Mouse (Mus musculus) embryonic facial prominence, embryonic 14.5 days (tissue): ENCODE data around the gene Atp2a1. TPM values are rescaled to one million over a fixed set of nuclear protein-coding genes. Genes with fewer than 3 reads are reported as not detected.

Source experiments
- ATAC-seq: fragments of 200-750 bp; cut with Nextera tagmentation; 2 replicates; pipeline ENCODE4 v1.8.0; 2017; ENCODE audit warnings: low read depth, moderate number of reproducible peaks, moderate TSS enrichment
- DNase-seq: peaks from one replicate; pipeline ENCODE4 v3.0.0-alpha.2; 2015; ENCODE audit warnings: low spot score
- H3K27ac ChIP-seq: fragments of 300-500 bp; sonication (generic); replicated peaks from 2 replicates; pipeline ENCODE4 v1.5.1; 2014; ENCODE audit warnings: low read depth, mild to moderate bottlenecking, low read length, moderate library complexity
- H3K27me3 ChIP-seq: fragments of 300-500 bp; sonication (generic); replicated peaks from 2 replicates; pipeline ENCODE4 v1.6.1; 2014; ENCODE audit warnings: low read length; ENCODE audit not compliant: control insufficient read depth, insufficient read depth
- H3K36me3 ChIP-seq: fragments of 300-500 bp; sonication (generic); 2 replicates; pipeline ENCODE4 v1.6.1; 2014; ENCODE audit warnings: low read length, mixed read lengths; ENCODE audit not compliant: control insufficient read depth, insufficient read depth
- H3K4me1 ChIP-seq: fragments of 300-500 bp; sonication (generic); 2 replicates; pipeline ENCODE4 v1.6.1; 2014; ENCODE audit warnings: antibody characterized with exemption, low read length; ENCODE audit not compliant: control insufficient read depth, insufficient read depth
- H3K4me2 ChIP-seq: fragments of 300-500 bp; sonication (generic); 2 replicates; pipeline ENCODE4 v1.6.1; 2014; ENCODE audit warnings: low read depth, mild to moderate bottlenecking, low read length, moderate library complexity, mixed read lengths
- H3K4me3 ChIP-seq: fragments of 300-500 bp; sonication (generic); 2 replicates; pipeline ENCODE4 v1.5.1; 2014; ENCODE audit warnings: low read depth, mild to moderate bottlenecking, low read length
- H3K9ac ChIP-seq: fragments of 300-500 bp; sonication (generic); 2 replicates; pipeline ENCODE4 v1.6.1; 2014; ENCODE audit warnings: low read depth, mild to moderate bottlenecking, low read length, moderate library complexity, mixed read lengths
- H3K9me3 ChIP-seq: fragments of 300-500 bp; sonication (generic); 2 replicates; pipeline ENCODE4 v1.6.1; 2016; ENCODE audit warnings: low read length; ENCODE audit not compliant: control insufficient read depth
- WGBS: fragments of 180-500 bp; shearing (Covaris S2); extraction: QIAGEN DNeasy Blood & Tissue Kit; methylation state at CpG from one replicate; pipeline ENCODE4 v1.1.7; 2014; 5-methylcytosine and 5-hydroxymethylcytosine counted together
- polyA plus RNA-seq: library from polyadenylated mRNA; unstranded; fragments of >200 nt; fragmentation: Nextera tagmentation; extraction: Ambion mirVana; gene quantifications from 2 replicates; pipeline ENCODE4 v1.2.1, GENCODE M21; 2014

The Atp2a1 gene
- polyA plus RNA-seq, 1 experiment from 2014 or later = 334 TPM

DNA sequence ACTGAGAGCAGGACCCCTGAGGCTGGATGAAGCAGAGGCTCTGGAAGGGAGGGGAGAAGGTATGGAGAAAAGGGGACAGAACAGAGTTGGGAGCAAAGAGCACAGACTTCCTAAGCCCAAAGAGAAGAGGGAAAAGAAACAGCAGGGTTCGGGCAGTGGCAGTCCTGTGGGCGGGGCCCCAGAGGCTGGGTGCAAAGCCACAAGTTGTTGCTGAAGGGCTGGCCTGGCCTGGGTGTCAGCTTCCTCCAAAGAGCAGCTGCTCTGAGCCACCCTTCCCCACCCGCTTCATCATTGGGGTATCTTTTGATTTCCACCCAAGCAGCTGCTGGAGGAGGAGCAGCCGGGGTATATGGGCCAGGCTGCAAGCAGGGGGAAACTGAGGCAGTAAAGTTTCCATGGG lies 1.2 kb upstream of the Atp2a1 start:
- Histone ChIP-seq H3K27ac (peak overlapping the region; percentile 67), H3K9me3 (no peaks in the 10 kb centered on the region)
- ATAC-seq = no peak

DNA sequence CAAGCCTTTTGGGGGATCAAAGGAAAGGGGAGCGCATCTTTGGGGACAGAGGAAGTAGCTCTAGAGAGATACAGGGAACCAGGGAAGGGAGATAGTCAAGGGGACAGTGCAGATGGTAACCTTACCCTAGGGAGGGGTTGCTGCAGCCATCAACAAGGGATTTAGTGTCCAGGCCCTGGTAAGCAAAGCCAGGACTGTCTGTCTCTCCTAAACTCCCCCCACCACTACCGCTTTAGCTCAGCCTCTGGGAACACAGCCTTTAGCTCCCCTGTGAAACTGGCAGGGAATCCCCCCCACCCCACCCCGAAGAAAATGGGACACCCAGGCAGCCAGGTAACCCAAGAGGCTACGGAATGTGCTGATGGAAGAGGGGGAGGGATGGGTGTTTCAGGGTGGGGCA lies 639 bp upstream of the Atp2a1 start:
- H3K4me3 ChIP-seq = no peak overlapping the region
- DNase-seq (no peak), ATAC-seq (no peak)
- peak overlapping the region; percentile 67; the same call in 1 of the 2 replicates for H3K27ac ChIP-seq
- H3K9me3 ChIP-seq = no peaks in the 10 kb centered on the region
- no peaks in the 10 kb centered on the region for H3K27me3 ChIP-seq
- H3K4me2 ChIP-seq = no peak overlapping the region
- peaks cover 7% of the 10 kb centered on the region for H3K4me1 ChIP-seq
- WGBS = 45% methylated on average over 4 of the region's 4 CpGs
- no peak overlapping the region for H3K9ac ChIP-seq
- peaks cover 26% of the 10 kb centered on the region for H3K36me3 ChIP-seq

More for the DNA sequence above, 1.2 kb upstream of the Atp2a1 start:
- H3K4me1 ChIP-seq = peaks cover 7% of the 10 kb centered on the region
- H3K4me2 ChIP-seq = no peak overlapping the region
- H3K4me3 ChIP-seq = no peak overlapping the region
- peak; percentile 70 for DNase-seq
- no peaks in the 10 kb centered on the region for H3K27me3 ChIP-seq
- no peak overlapping the region for H3K9ac ChIP-seq
- WGBS = 64% methylated on average over 3 of the region's 4 CpGs
- peaks cover 32% of the 10 kb centered on the region for H3K36me3 ChIP-seq

DNA sequence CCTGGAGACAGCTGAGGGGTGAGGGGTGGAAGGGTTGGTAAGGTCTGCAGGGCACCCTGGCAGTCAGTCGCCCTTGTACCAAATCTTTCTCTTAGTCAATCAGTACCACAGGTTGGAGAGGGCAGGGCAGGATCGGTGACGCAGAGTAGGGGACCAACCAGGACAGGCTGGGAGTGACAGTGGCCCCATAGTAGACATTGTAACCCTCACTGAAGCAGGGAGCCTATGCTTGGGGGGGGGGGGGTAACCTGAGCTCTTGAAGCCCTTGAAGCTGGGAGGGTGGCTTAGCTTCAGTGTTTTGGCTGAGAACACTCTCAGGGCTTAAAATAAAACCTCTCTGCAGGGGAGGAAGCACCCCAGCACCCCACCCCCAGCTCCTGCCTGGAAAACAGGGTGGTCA lies 1.3 kb downstream of the Atp2a1 start:
- 65% methylated on average over 3 of the region's 3 CpGs for WGBS
- peak overlapping the region; percentile 23; the same call in 1 of the 2 replicates for H3K9ac ChIP-seq

DNA sequence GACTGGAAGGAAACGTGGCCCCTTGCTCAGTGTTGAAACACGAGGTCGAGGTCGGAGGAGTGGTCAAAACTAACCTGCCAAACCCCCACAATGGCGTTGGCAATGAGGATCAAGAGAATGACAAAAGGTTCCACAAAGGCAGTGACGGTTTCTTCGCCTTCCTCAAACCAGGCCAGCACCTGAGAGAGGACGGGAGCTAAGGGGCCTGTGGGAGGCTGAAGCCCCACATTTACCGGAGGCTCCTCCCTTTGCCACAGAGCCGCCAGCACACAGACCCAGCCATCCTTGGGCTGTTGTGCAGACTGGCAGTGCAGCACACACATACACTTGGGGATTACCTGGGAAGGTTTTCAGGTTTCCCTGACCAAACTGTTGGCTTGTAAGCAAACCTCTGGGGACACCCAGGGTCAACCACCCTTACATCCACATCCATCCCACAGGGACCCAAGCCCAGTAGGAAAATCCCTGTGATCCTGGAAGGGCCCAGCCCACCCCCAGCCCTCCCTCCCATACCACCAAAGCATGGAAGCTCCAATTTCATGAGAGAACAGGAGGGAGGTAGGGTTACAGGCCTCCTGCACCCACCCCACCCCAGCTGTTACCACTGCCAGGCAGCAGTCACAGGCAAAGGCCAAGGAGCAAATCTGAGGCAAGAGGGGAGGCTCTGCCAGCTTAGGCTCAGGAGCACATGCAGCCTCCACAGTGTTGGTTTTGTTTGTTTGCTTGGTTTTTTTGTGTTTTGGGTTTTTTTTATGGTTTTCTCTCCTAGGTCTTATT lies 2.1 kb downstream of the Atp2a1 start:
- Histone ChIP-seq H3K36me3 (no peaks in the 10 kb centered on the region), H3K9ac (no peak overlapping the region), H3K4me3 (no peak overlapping the region), H3K9me3 (no peaks in the 10 kb centered on the region), H3K27me3 (no peaks in the 10 kb centered on the region), H3K27ac (no peak overlapping the region; the same call in 1 of the 2 replicates), H3K4me2 (no peak overlapping the region; the same call in 1 of the 2 replicates), H3K4me1 (peaks cover 7% of the 10 kb centered on the region)
- WGBS = 42% methylated on average over 10 of the region's 10 CpGs
- DNase-seq (peak; percentile 65), ATAC-seq (peak; percentile 56)

More for the DNA sequence above, 1.3 kb downstream of the Atp2a1 start:
- Histone ChIP-seq H3K9me3 (no peaks in the 10 kb centered on the region), H3K27me3 (no peaks in the 10 kb centered on the region), H3K27ac (peak overlapping the region; percentile 15; the same call in 1 of the 2 replicates), H3K4me3 (0 out of 2 replicates have a peak overlapping the region, but pooled peaks have one; percentile 8), H3K36me3 (peaks cover 7% of the 10 kb centered on the region; the same call in 1 of the 2 replicates), H3K4me2 (no peak overlapping the region), H3K4me1 (peaks cover 7% of the 10 kb centered on the region)
- ATAC-seq = no peak
- peak; percentile 8 for DNase-seq

DNA sequence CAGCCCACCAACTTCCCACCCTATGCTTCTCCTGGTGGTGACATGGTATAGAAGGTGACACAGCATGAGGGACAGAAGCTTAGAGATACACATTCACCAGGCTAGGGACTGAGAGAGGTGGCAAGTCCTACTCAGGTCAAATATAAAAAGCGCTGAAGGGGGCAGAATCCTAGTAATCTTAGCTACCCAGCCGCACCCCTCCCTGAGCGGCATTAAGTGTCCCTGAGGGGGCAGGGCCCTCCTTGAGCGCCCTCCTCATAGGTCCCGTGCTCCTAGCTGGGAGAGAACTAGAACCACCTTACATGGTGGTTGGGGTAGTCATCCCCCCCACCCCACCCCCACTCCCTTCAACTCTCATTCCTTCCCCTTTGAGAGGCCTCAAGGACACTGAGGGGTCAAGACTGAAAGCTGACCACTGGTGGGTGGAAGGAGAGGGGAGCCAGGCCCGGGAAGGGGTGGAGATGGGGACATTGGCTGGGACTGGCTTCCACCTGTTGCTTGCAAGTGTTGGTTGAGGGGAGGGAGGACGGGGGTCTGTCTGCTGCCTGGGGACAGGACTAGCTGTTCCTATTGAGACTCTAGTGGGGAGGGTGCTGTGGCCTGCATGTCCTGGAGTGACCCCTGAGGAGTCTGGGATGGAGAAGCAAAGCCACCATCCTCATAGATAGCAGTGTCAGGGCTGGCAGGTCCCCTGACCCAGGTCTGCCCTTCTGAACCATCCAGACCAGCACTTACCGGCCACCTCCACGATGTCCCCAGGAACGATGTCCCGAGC lies 3.9 kb downstream of the Atp2a1 start:
- no peaks in the 10 kb centered on the region for H3K36me3 ChIP-seq
- ATAC-seq (no peak), DNase-seq (no peak)
- no peak overlapping the region for H3K9ac ChIP-seq
- H3K9me3 ChIP-seq = no peaks in the 10 kb centered on the region
- WGBS = 71% methylated on average over 8 of the region's 11 CpGs
- no peaks in the 10 kb centered on the region for H3K27me3 ChIP-seq
- no peak overlapping the region for H3K4me3 ChIP-seq
- no peak overlapping the region for H3K27ac ChIP-seq
- H3K4me2 ChIP-seq = no peak overlapping the region
- peaks cover 4% of the 10 kb centered on the region; the same call in 1 of the 2 replicates for H3K4me1 ChIP-seq

DNA sequence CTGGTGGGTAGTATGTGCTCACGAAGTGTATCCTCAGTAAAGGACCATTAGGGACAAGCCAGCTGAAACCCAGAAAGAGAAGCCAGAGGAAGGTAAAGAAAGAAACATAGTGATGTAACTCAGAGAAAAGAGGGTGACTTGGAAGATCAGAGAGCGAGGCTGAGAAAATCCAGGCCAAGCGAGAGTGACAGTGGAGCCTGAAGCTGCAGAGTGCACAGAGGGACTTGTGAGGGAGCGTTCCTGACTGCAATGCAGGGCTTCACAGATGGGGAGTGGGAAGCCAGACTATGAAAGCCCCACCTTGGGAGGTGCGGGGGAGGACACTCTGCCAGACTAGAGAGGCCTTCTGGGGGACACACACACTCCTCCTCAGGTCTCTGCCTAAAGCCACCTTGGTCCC lies 4.7 kb downstream of the Atp2a1 start:
- H3K9ac ChIP-seq = no peak overlapping the region
- no peak for DNase-seq
- WGBS = 76% methylated on average over 5 of the region's 5 CpGs

DNA sequence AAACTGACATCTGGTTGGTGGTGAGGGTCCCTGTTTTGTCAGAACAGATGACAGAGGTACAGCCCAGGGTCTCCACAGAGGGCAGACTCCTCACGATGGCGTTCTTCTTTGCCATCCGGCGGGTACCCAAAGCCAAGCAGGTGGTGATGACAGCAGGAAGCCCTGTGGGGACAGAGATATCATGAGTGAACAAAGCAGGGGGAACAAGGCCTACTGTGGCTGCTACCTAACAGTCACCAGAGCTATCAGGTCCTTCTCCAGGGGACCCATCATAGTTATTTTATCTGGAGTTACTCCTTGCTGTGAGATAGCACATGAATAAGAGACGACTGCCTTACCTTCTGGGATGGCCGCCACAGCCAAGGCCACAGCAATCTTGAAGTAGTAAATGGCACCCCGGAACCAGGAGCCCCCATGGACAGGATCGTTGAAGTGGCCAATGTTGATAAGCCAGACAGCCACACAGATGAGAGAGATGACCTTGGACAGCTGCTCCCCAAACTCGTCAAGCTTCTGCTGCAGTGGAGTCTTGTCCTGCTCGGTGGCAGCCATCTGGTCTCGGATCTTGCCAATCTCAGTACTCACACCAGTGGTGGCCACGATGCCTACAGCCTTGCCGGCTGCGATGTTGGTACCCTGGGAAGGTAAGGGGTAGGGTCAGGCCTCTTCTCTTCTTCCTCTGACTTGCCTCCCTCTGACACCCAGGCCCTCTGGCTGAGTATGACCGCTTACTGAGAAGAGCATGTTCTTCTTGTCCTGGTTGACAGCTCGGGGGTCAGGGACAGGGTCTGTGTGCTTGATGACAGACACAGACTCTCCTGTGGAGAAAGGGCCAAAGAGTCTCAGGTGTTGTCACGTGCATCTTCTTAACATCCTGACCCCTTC lies 6.3 kb downstream of the Atp2a1 start:
- H3K4me1 ChIP-seq = no peaks in the 10 kb centered on the region
- 86% methylated on average over 17 of the region's 17 CpGs for WGBS
- H3K27me3 ChIP-seq = no peaks in the 10 kb centered on the region
- no peak overlapping the region for H3K4me2 ChIP-seq
- no peak overlapping the region for H3K27ac ChIP-seq
- no peak overlapping the region for H3K4me3 ChIP-seq
- H3K9ac ChIP-seq = no peak overlapping the region
- H3K36me3 ChIP-seq = no peaks in the 10 kb centered on the region
- no peaks in the 10 kb centered on the region for H3K9me3 ChIP-seq
- ATAC-seq (no peak), DNase-seq (no peak)

More for the DNA sequence above, 4.7 kb downstream of the Atp2a1 start:
- H3K4me1 ChIP-seq = no peaks in the 10 kb centered on the region
- H3K4me3 ChIP-seq = no peak overlapping the region
- H3K4me2 ChIP-seq = no peak overlapping the region
- no peaks in the 10 kb centered on the region for H3K27me3 ChIP-seq
- no peak for ATAC-seq
- no peaks in the 10 kb centered on the region for H3K36me3 ChIP-seq
- H3K9me3 ChIP-seq = no peaks in the 10 kb centered on the region
- no peak overlapping the region for H3K27ac ChIP-seq

DNA sequence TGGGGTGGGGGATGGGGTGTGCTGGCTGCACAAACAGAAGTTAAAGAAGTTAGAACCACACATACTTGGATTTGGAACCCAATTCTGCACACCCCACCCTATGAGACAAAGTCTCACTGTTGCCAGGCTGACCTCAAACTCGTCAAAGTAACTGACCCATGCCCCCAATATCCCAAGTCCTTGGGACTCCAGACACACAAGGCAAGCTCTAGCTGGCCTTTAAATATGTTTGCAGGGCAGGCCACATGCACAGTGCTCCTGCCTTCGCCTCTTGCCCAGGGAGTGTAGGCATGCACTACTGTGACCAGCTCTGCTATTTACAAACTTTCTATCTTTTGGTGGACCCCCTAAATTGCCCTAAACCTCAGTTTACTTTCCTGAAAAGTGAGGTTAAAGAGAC lies 7.7 kb downstream of the Atp2a1 start:
- no peaks in the 10 kb centered on the region for H3K9me3 ChIP-seq
- H3K9ac ChIP-seq = no peak overlapping the region
- no peaks in the 10 kb centered on the region for H3K36me3 ChIP-seq
- DNase-seq = no peak
- H3K27me3 ChIP-seq = no peaks in the 10 kb centered on the region
- H3K4me3 ChIP-seq = no peak overlapping the region
- WGBS = 64% methylated on average over 2 of the region's 2 CpGs
- H3K27ac ChIP-seq = no peak overlapping the region
- ATAC-seq = no peak
- no peak overlapping the region for H3K4me2 ChIP-seq
- H3K4me1 ChIP-seq = no peaks in the 10 kb centered on the region
